Mouse (Mus musculus) 416B (cell line): ENCODE results near the gene Timp3.

Source experiments
- DNase-seq: peaks from one replicate; pipeline ENCODE4 v3.0.0; 2011; ENCODE audit warnings: low read depth

Timp3 gene

GRCm38 (mm10) chr10:86328691-86329090 is 28.5 kb downstream of the Timp3 start:
- no peak for DNase-seq

- no peak for DNase-seq
Observed at GRCm38 (mm10) chr10:86329241-86329882, 29.2 kb downstream of the Timp3 start.

GRCm38 (mm10) chr10:86330993-86331680 is 31.0 kb downstream of the Timp3 start:
- no peak for DNase-seq

- DNase-seq = no peak
Observed at GRCm38 (mm10) chr10:86331681-86332281, 31.6 kb downstream of the Timp3 start.

- no peak for DNase-seq
Observed at GRCm38 (mm10) chr10:86332942-86333341, 32.8 kb downstream of the Timp3 start.

- DNase-seq = no peak
Observed at GRCm38 (mm10) chr10:86334581-86334980, 34.4 kb downstream of the Timp3 start.

- DNase-seq = peak; percentile 4
Observed at GRCm38 (mm10) chr10:86336506-86336905, 36.3 kb downstream of the Timp3 start.

- no peak for DNase-seq
Observed at GRCm38 (mm10) chr10:86337239-86337638, 37.1 kb downstream of the Timp3 start.

- DNase-seq = no peak
Observed at GRCm38 (mm10) chr10:86338121-86338715, 38.0 kb downstream of the Timp3 start.

GRCm38 (mm10) chr10:86339121-86339520 is 38.9 kb downstream of the Timp3 start:
- DNase-seq = no peak

GRCm38 (mm10) chr10:86339649-86340379 is 39.6 kb downstream of the Timp3 start:
- peak; percentile 1 for DNase-seq

- no peak for DNase-seq
Observed at GRCm38 (mm10) chr10:86340421-86340820, 40.2 kb downstream of the Timp3 start.

GRCm38 (mm10) chr10:86340991-86341527 is 40.9 kb downstream of the Timp3 start:
- DNase-seq = no peak

GRCm38 (mm10) chr10:86341589-86341988 is 41.4 kb downstream of the Timp3 start:
- no peak for DNase-seq

GRCm38 (mm10) chr10:86342151-86342550 is 42.0 kb downstream of the Timp3 start:
- DNase-seq = no peak

GRCm38 (mm10) chr10:86342713-86343112 is 42.5 kb downstream of the Timp3 start:
- no peak for DNase-seq

GRCm38 (mm10) chr10:86343362-86343761 is 43.2 kb downstream of the Timp3 start:
- no peak for DNase-seq

GRCm38 (mm10) chr10:86343931-86344330 is 43.8 kb downstream of the Timp3 start:
- DNase-seq = no peak

GRCm38 (mm10) chr10:86344654-86345053 is 44.5 kb downstream of the Timp3 start:
- no peak for DNase-seq

GRCm38 (mm10) chr10:86345645-86346044 is 45.5 kb downstream of the Timp3 start:
- no peak for DNase-seq

- DNase-seq = no peak
Observed at GRCm38 (mm10) chr10:86346235-86346840, 46.2 kb downstream of the Timp3 start.

GRCm38 (mm10) chr10:86351287-86351686 is 51.1 kb downstream of the Timp3 start:
- DNase-seq = no peak
